Mouse (Mus musculus): ENCODE data around the gene Tmigd3. TPM values are rescaled to one million over a fixed set of nuclear protein-coding genes. Genes with fewer than 3 reads are reported as not detected.
A peak's percentile ranks its signal among the peaks of the same experiment; 100 is the strongest.

The Tmigd3 gene
- total and polyA plus RNA-seq, 3 experiments: 0.27 to 0.36 TPM; not detected in 1

- TF ChIP-seq MAFK (IDR thresholded peaks at IDR 0.05; ENCODE audit: borderline replicate concordance, low read depth, low read length) (no peak), POLR2AphosphoS2 (IDR thresholded peaks at IDR 0.05; ENCODE audit: low read length) (no peak), ZMIZ1 (IDR thresholded peaks at IDR 0.05; ENCODE audit: low read depth, low read length) (no peak), ZC3H11A (IDR thresholded peaks at IDR 0.05; ENCODE audit: low read depth, low read length) (no peak), KAT2A (conservative IDR thresholded peaks at IDR 0.05; ENCODE audit: low read depth, low read length) (no peak), MAX (IDR thresholded peaks at IDR 0.05; ENCODE audit: low read length) (no peak), HCFC1 (IDR thresholded peaks at IDR 0.05; ENCODE audit: low read depth, low read length) (no peak), JUND (IDR thresholded peaks at IDR 0.05; ENCODE audit: low read depth, low read length) (no peak), UBTF (IDR thresholded peaks at IDR 0.05; ENCODE audit: borderline replicate concordance, insufficient read depth, low read depth, low read length) (no peak), TCF12 (IDR thresholded peaks at IDR 0.05; ENCODE audit: low read depth, low read length) (peak; percentile 42; the same call in 1 of the 2 replicates), NELFE (IDR thresholded peaks at IDR 0.05; ENCODE audit: low read depth, low read length) (no peak)
These were observed 47.1 kb downstream of the Tmigd3 start (continued) for GRCm38 (mm10) chr3:105917656-105918354.

- Histone ChIP-seq H3K4me1 (ENCODE audit: control insufficient read depth in 1 of 2, insufficient read depth in 2 of 2, low read length in 2 of 2) (peaks cover 32 to 59% of the 10 kb centered on the region in 2 experiments), H3K4me3 (ENCODE audit: control insufficient read depth in 1 of 2, insufficient read depth in 1 of 2, low read depth in 2 of 2, low read length in 2 of 2) (no peak overlapping the region), H3K27ac (ENCODE audit: control insufficient read depth, low read depth, low read length) (peak overlapping the region; percentile 43), H3K36me3 (ENCODE audit: control insufficient read depth in 1 of 2, insufficient read depth in 2 of 2, low read length in 2 of 2) (peaks cover 0 to 56% of the 10 kb centered on the region in 2 experiments; a peak in 2 of 4 replicates), H3K79me2 (ENCODE audit: control insufficient read depth, insufficient read depth, low read length, poor library complexity) (no peaks in the 10 kb centered on the region), H3K27me3 (ENCODE audit: control insufficient read depth in 1 of 2, insufficient read depth in 2 of 2, low read length in 2 of 2) (no peaks in the 10 kb centered on the region), H3K9me3 (replicated peaks; ENCODE audit: insufficient read depth, low read length) (no peaks in the 10 kb centered on the region), H3K9ac (ENCODE audit: control insufficient read depth, low read depth, low read length, poor library complexity, severe bottlenecking) (no peak overlapping the region)
- TF ChIP-seq CTCF (IDR thresholded peaks at IDR 0.05 in 2 of 3, conservative IDR thresholded peaks at IDR 0.05 in 1 of 3; ENCODE audit: control insufficient read depth in 1 of 3, insufficient read depth in 1 of 3, low read depth in 2 of 3, low read length in 3 of 3, poor library complexity in 1 of 3, severe bottlenecking in 1 of 3): no peak
- no peak for TF ChIP-seq NELFE (IDR thresholded peaks at IDR 0.05; ENCODE audit: low read depth, low read length)
- no peak for TF ChIP-seq KAT2A (conservative IDR thresholded peaks at IDR 0.05; ENCODE audit: low read depth, low read length)
- no peak for TF ChIP-seq TBP (IDR thresholded peaks at IDR 0.05; ENCODE audit: low read depth, low read length)
- TF ChIP-seq CHD2 (IDR thresholded peaks at IDR 0.05; ENCODE audit: low read length): no peak
- no peak for TF ChIP-seq ETS1 (IDR thresholded peaks at IDR 0.05; ENCODE audit: low read depth, low read length)
- no peak for TF ChIP-seq RCOR1 (IDR thresholded peaks at IDR 0.05; ENCODE audit: low read depth, low read length)
- TF ChIP-seq MYC (IDR thresholded peaks at IDR 0.05; ENCODE audit: low read depth, low read length): no peak
- TF ChIP-seq MAFK (IDR thresholded peaks at IDR 0.05; ENCODE audit: borderline replicate concordance, low read depth, low read length): no peak
- no peak for TF ChIP-seq E2F4 (IDR thresholded peaks at IDR 0.05; ENCODE audit: borderline replicate concordance, low read depth, low read length)
- TF ChIP-seq GATA1 (IDR thresholded peaks at IDR 0.05; ENCODE audit: low read depth, low read length): no peak
- no peak for TF ChIP-seq TAL1 (IDR thresholded peaks at IDR 0.05; ENCODE audit: low read length)
- TF ChIP-seq MAZ (IDR thresholded peaks at IDR 0.05; ENCODE audit: low read depth, low read length): no peak
- no peak for TF ChIP-seq HCFC1 (IDR thresholded peaks at IDR 0.05; ENCODE audit: low read depth, low read length)
- TF ChIP-seq USF1 (IDR thresholded peaks at IDR 0.05; ENCODE audit: low read depth, low read length): no peak
- no peak for TF ChIP-seq ELF1 (IDR thresholded peaks at IDR 0.05; ENCODE audit: low read depth, low read length)
- TF ChIP-seq TCF12 (IDR thresholded peaks at IDR 0.05; ENCODE audit: low read depth, low read length): no peak
- no peak for TF ChIP-seq SMC3 (IDR thresholded peaks at IDR 0.05; ENCODE audit: low read depth, low read length)
- TF ChIP-seq MXI1 (IDR thresholded peaks at IDR 0.05; ENCODE audit: low read depth, low read length): no peak
- no peak for TF ChIP-seq EP300 (IDR thresholded peaks at IDR 0.05; ENCODE audit: low read depth in 1 of 2, low read length in 2 of 2)
- DNase-seq (ENCODE audit: low read depth, low spot score): no peak
These were observed 47.6 kb downstream of the Tmigd3 start for GRCm38 (mm10) chr3:105918355-105918745.
